Mouse (Mus musculus): ENCODE results near the gene Fmnl2. TPM values are rescaled to one million over a fixed set of nuclear protein-coding genes. Genes with fewer than 3 reads are reported as not detected.

Fmnl2 gene
- polyA plus RNA-seq, 1 experiment = not detected

GRCm38 (mm10) chr2:52952202-52952730 lies 94.6 kb downstream of the Fmnl2 start:
- no peak for TF ChIP-seq GATA1 (IDR thresholded peaks at IDR 0.05; ENCODE audit: low read length)

GRCm38 (mm10) chr2:52955090-52955489 lies 97.4 kb downstream of the Fmnl2 start:
- no peak for TF ChIP-seq GATA1 (IDR thresholded peaks at IDR 0.05; ENCODE audit: low read length)

- no peak for TF ChIP-seq GATA1 (IDR thresholded peaks at IDR 0.05; ENCODE audit: low read length)
These were observed 98.2 kb downstream of the Fmnl2 start for GRCm38 (mm10) chr2:52955831-52956230.

- TF ChIP-seq GATA1 (IDR thresholded peaks at IDR 0.05; ENCODE audit: low read length) = no peak
These were observed 100.3 kb downstream of the Fmnl2 start for GRCm38 (mm10) chr2:52957771-52958534.

GRCm38 (mm10) chr2:52958535-52959290 lies 101.1 kb downstream of the Fmnl2 start:
- TF ChIP-seq GATA1 (IDR thresholded peaks at IDR 0.05; ENCODE audit: low read length) = no peak

GRCm38 (mm10) chr2:52959291-52959621 lies 101.6 kb downstream of the Fmnl2 start:
- no peak for TF ChIP-seq GATA1 (IDR thresholded peaks at IDR 0.05; ENCODE audit: low read length)

GRCm38 (mm10) chr2:52959982-52960381 lies 102.3 kb downstream of the Fmnl2 start:
- no peak for TF ChIP-seq GATA1 (IDR thresholded peaks at IDR 0.05; ENCODE audit: low read length)

- no peak for TF ChIP-seq GATA1 (IDR thresholded peaks at IDR 0.05; ENCODE audit: low read length)
These were observed 103.0 kb downstream of the Fmnl2 start for GRCm38 (mm10) chr2:52960697-52961096.

- no peak for TF ChIP-seq GATA1 (IDR thresholded peaks at IDR 0.05; ENCODE audit: low read length)
These were observed 105.8 kb downstream of the Fmnl2 start for GRCm38 (mm10) chr2:52963439-52963838.

- TF ChIP-seq GATA1 (IDR thresholded peaks at IDR 0.05; ENCODE audit: low read length) = no peak
These were observed 106.8 kb downstream of the Fmnl2 start for GRCm38 (mm10) chr2:52964386-52964928.

- TF ChIP-seq GATA1 (IDR thresholded peaks at IDR 0.05; ENCODE audit: low read length) = no peak
These were observed 108.6 kb downstream of the Fmnl2 start for GRCm38 (mm10) chr2:52966227-52966626.

GRCm38 (mm10) chr2:52966820-52967460 lies 109.3 kb downstream of the Fmnl2 start:
- TF ChIP-seq GATA1 (IDR thresholded peaks at IDR 0.05; ENCODE audit: low read length) = no peak

- no peak for TF ChIP-seq GATA1 (IDR thresholded peaks at IDR 0.05; ENCODE audit: low read length)
These were observed 109.8 kb downstream of the Fmnl2 start for GRCm38 (mm10) chr2:52967461-52967823.

- TF ChIP-seq GATA1 (IDR thresholded peaks at IDR 0.05; ENCODE audit: low read length) = no peak
These were observed 111.2 kb downstream of the Fmnl2 start for GRCm38 (mm10) chr2:52968884-52969283.

- no peak for TF ChIP-seq GATA1 (IDR thresholded peaks at IDR 0.05; ENCODE audit: low read length)
These were observed 116.4 kb downstream of the Fmnl2 start for GRCm38 (mm10) chr2:52974056-52974455.

GRCm38 (mm10) chr2:52974776-52975175 lies 117.1 kb downstream of the Fmnl2 start:
- no peak for TF ChIP-seq GATA1 (IDR thresholded peaks at IDR 0.05; ENCODE audit: low read length)
